ENCODE assay signal across 8 mouse cellular contexts in genomic region chr17:70755039-70755668, GRCm38 (mm10).
DNase-seq lines count a peak whose midpoint lies in the region; ATAC-seq and TF ChIP-seq lines count a peak whose summit lies in the region.

No protein-coding gene starts in this region.

- no peak overlapping the region for H3K27ac ChIP-seq in forebrain, embryonic 15.5 days (replicated peaks)
- peak overlapping the region; percentile 70 for H3K27ac ChIP-seq in neural tube, embryonic 15.5 days (replicated peaks)

- peak; percentile 44 for DNase-seq in c-Kit-positive CD71-positive TER-119-positive erythroid progenitor cells, embryonic 14.5 days (ENCODE audit: low spot score)
- DNase-seq in heart, postnatal 36 days = peak; percentile 93 to 98
- peak; percentile 74 to 88 for DNase-seq in layer of hippocampus, adult 18-20 months (ENCODE audit: low spot score in 2 of 2)
- DNase-seq in lung, adult 2 months = peak; percentile 95
- DNase-seq in testis, postnatal 10 days (ENCODE audit: low spot score) = peak; percentile 98

- intact Hi-C loops in heart, postnatal 36 days (cut with DNase I) = loop anchor here (1.0 to 5.0 kb wide), 4 partner anchors 28 to 213 kb away; no protein-coding TSS in a partner anchor

- H3K27me3 ChIP-seq in E14TG2a.4 (ENCODE audit: insufficient read depth, low read length) = no peaks in the 10 kb centered on the region
- peaks cover 3% of the 10 kb centered on the region; the same call in 1 of the 2 replicates for H3K27me3 ChIP-seq in forebrain, embryonic 15.5 days
- 0 out of 2 replicates have a peak, but pooled peaks cover 4% of the 10 kb centered on the region for H3K27me3 ChIP-seq in neural tube, embryonic 15.5 days (replicated peaks)

- no peaks in the 10 kb centered on the region for H3K9me3 ChIP-seq in E14TG2a.4 (ENCODE audit: low read length)
- no peaks in the 10 kb centered on the region for H3K9me3 ChIP-seq in forebrain, embryonic 15.5 days
- no peaks in the 10 kb centered on the region for H3K9me3 ChIP-seq in neural tube, embryonic 15.5 days (replicated peaks)

- under 1% methylated on average over 22 of the region's 22 CpGs for WGBS in forebrain, embryonic 15.5 days
- WGBS in lung, adult 2 months = under 1% methylated on average over 22 of the region's 22 CpGs
- under 1% methylated on average over 22 of the region's 22 CpGs for WGBS in neural tube, embryonic 15.5 days

- H3K4me2 ChIP-seq in forebrain, embryonic 15.5 days (replicated peaks) = peak overlapping the region; percentile 50
- peak overlapping the region; percentile 61 for H3K4me2 ChIP-seq in neural tube, embryonic 15.5 days

- TF ChIP-seq CTCF in E14TG2a.4 (conservative IDR thresholded peaks at IDR 0.05; ENCODE audit: low read length) = peak; percentile 94
- TF ChIP-seq CTCF in lung, adult 2 months (IDR thresholded peaks at IDR 0.05; ENCODE audit: insufficient read depth, low read length) = peak; percentile 93

- peak overlapping the region; percentile 75 for H3K4me3 ChIP-seq in E14TG2a.4 (replicated peaks; ENCODE audit: low read length)
- H3K4me3 ChIP-seq in forebrain, embryonic 15.5 days = peak overlapping the region; percentile 31
- H3K4me3 ChIP-seq in lung, adult 2 months (replicated peaks; ENCODE audit: extremely low read depth, low read depth, low read length) = peak overlapping the region; percentile 62
- H3K4me3 ChIP-seq in neural tube, embryonic 15.5 days (replicated peaks) = peak overlapping the region; percentile 29

- ATAC-seq in forebrain, embryonic 15.5 days (replicated peaks) = peak; percentile 27
- ATAC-seq in neural tube, embryonic 15.5 days (ENCODE audit: low FRiP score) = peak; percentile 79

- H3K36me3 ChIP-seq in E14TG2a.4 (ENCODE audit: insufficient read depth, low read length) = peaks cover 3% of the 10 kb centered on the region; the same call in 1 of the 2 replicates
- H3K36me3 ChIP-seq in forebrain, embryonic 15.5 days = no peaks in the 10 kb centered on the region
- no peaks in the 10 kb centered on the region for H3K36me3 ChIP-seq in neural tube, embryonic 15.5 days

- H3K4me1 ChIP-seq in E14TG2a.4 (replicated peaks; ENCODE audit: low read depth, low read length) = peaks cover 80% of the 10 kb centered on the region
- H3K4me1 ChIP-seq in forebrain, embryonic 15.5 days = peaks cover 19% of the 10 kb centered on the region
- H3K4me1 ChIP-seq in lung, adult 2 months (ENCODE audit: control insufficient read depth, insufficient read depth, low read length) = peaks cover 3% of the 10 kb centered on the region; the same call in 1 of the 2 replicates
- H3K4me1 ChIP-seq in neural tube, embryonic 15.5 days = peaks cover 23% of the 10 kb centered on the region

- peak; percentile 80; the same call in 1 of the 2 replicates for TF ChIP-seq POLR2A in lung, adult 2 months (IDR thresholded peaks at IDR 0.05; ENCODE audit: borderline replicate concordance, extremely low read depth, low read depth, low read length)

- peak overlapping the region; percentile 27; the same call in 1 of the 2 replicates for H3K9ac ChIP-seq in forebrain, embryonic 15.5 days (replicated peaks)
- H3K9ac ChIP-seq in neural tube, embryonic 15.5 days (replicated peaks) = 0 out of 2 replicates have a peak overlapping the region, but pooled peaks have one; percentile 14

Comparison
In these comparisons a context has a peak if more than half of its experiments do, and no peak if none do; other contexts are left out.
1. DNase-seq: peak in every context shown above with its lines; median percentile 98 in testis, postnatal 10 days; 96 in heart, postnatal 36 days; 95 in lung, adult 2 months; 81 in layer of hippocampus, adult 18-20 months; 44 in c-Kit-positive CD71-positive TER-119-positive erythroid progenitor cells, embryonic 14.5 days.